Mouse (Mus musculus) urinary bladder, postnatal 10 days (tissue): ENCODE measurements around the gene 2810408A11Rik.
"Not testable (repeated sequence)": the region's sequence is repeated elsewhere in the genome, so short reads cannot be mapped to it uniquely, and the experiment has no call there.

Experiments used
- DNase-seq: peaks from one replicate; pipeline ENCODE4 v3.0.0; 2022; ENCODE audit warnings: low spot score

The 2810408A11Rik gene

GRCm38 (mm10) chr11:69931769-69932168, 31.0 kb upstream of the 2810408A11Rik start:
- DNase-seq: no peak

GRCm38 (mm10) chr11:69930967-69931537, 30.3 kb upstream of the 2810408A11Rik start:
- DNase-seq: no peak

- DNase-seq: not testable (repeated sequence)
These were observed 29.4 kb upstream of the 2810408A11Rik start for GRCm38 (mm10) chr11:69930176-69930575.

DNA sequence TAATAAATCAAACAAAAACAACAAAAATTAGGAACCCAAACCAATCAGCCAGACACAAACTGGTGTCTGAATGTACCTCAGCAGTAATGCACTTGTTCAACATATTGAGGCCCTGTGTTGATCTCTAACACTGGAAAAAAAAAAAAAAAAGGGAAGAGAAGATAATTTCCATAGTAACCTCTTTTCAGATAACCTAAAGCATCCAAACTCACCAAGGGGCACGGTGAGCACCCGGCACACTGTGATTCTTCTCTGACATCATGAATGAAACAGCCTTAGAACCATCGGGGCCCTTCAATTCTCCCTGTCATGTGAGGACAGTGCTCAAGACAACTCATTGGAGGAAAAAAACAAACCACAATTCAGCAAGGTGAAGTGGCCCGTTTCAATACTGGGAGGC, 28.9 kb upstream of the 2810408A11Rik start:
- DNase-seq: no peak

- no peak for DNase-seq
These were observed 26.7 kb upstream of the 2810408A11Rik start for GRCm38 (mm10) chr11:69927501-69927900.

DNA sequence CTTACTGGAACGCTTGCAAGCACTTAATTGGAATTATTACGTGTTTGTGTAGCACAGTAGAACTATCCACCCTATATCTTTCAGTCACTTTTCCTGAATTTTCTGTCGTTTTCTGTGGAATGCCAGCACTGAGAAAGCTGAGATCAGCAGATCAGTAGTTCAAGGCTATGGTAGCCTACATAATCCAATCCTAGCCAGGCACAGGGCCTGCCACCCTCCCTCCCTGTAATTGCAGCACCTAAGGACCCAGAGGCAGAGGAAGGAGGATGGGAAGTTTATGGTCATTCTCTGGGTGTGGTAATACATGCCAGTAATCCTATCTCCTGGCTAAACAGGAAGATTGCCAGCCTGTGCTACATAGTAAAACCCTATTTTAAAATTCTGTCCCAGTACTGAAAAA, 22.0 kb upstream of the 2810408A11Rik start:
- DNase-seq: no peak

GRCm38 (mm10) chr11:69922012-69922756, 21.4 kb upstream of the 2810408A11Rik start:
- DNase-seq: no peak

DNA sequence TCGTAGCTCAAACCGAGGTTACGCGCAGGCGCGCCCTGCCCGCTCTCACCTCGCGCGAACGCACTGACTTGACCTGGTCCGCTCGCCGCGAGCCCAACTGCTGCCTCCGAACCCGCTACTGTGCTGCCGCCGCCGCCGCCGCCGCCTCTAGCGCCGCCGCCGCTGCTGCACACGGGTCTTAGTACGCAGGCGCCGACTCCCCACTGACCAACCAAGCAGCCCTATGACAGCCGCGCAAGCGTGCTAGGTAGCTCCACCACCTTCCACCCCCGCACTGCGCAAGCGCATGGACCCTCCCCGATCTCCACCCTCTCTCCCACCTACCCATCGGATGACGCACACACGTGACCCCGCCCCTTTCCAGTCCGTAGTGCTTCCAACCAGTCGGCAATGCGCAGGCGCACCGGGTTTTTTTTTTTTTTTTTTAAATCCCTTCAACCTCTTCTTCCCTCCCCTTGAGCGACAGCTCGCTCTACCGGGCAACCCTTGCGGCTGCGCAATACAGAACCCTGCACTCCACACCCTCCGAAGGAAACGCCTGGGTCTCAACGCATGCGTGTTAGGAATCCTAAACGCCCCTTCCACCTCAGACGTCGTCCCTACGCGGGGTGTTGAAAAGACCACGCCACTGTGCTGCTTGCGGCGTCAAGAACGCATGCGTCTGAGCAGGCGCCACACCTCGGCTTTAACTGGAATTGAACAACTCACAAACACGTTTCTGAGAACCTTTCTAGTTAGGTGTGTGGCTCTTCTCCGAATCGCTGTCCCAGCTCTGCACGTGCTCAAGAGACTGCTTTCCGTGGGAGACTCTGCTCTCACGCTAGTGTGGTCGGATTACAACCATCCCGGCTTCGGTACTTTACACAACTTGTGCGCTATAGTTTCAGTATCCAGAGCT, 20.6 kb upstream of the 2810408A11Rik start, which contains the start of gene Eif5a:
TSS of gene Eif5a (minus strand) at position 845 of the 898 bp plus-strand sequence.
- peak; percentile 100 for DNase-seq

DNA sequence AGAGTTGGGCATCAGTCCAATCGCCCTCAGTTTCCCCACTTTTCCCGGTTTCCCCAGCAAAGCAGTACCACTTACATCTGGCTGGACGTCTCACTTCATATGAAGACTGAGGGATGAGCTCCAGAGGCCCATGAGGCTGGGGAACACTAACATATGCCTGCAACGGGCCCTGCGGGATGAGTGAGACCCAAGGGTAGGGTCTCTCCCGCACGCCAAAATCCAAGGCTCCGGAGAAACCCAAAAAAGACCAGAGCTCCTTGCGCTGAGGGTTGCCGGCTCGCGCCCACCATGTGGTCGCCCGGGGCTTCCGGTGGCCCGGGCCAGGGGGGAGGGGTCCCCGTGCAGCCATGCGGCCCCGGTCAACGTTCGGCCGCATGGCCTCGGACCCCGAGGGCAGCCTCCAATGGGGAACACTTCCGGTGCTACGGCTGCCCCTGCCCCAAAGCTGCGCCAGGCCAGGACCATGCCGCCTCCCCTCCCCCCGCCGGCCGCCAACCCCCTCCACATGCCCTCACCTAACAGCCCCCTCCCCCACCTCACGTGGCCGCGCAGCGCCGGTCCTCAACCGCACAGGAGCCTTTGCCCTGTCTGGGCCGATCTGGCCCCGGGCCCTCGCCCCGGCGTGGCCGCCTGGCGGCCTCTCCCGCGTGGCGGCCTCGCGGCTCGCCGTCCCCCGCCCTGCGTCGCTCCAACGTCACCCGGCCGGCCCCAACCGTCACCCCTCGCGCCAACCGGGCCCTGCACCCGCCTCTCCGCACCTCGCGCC, 19.7 kb upstream of the 2810408A11Rik start:
- no peak for DNase-seq

GRCm38 (mm10) chr11:69919661-69920265, 19.0 kb upstream of the 2810408A11Rik start:
- no peak for DNase-seq

- no peak for DNase-seq
These were observed 18.3 kb upstream of the 2810408A11Rik start for GRCm38 (mm10) chr11:69919053-69919452.

- DNase-seq: no peak
These were observed 17.3 kb upstream of the 2810408A11Rik start for GRCm38 (mm10) chr11:69918118-69918517.

- DNase-seq: no peak
These were observed 16.7 kb upstream of the 2810408A11Rik start for GRCm38 (mm10) chr11:69917379-69917948.

GRCm38 (mm10) chr11:69916652-69917378, 16.0 kb upstream of the 2810408A11Rik start:
- DNase-seq: not testable (repeated sequence)

DNA sequence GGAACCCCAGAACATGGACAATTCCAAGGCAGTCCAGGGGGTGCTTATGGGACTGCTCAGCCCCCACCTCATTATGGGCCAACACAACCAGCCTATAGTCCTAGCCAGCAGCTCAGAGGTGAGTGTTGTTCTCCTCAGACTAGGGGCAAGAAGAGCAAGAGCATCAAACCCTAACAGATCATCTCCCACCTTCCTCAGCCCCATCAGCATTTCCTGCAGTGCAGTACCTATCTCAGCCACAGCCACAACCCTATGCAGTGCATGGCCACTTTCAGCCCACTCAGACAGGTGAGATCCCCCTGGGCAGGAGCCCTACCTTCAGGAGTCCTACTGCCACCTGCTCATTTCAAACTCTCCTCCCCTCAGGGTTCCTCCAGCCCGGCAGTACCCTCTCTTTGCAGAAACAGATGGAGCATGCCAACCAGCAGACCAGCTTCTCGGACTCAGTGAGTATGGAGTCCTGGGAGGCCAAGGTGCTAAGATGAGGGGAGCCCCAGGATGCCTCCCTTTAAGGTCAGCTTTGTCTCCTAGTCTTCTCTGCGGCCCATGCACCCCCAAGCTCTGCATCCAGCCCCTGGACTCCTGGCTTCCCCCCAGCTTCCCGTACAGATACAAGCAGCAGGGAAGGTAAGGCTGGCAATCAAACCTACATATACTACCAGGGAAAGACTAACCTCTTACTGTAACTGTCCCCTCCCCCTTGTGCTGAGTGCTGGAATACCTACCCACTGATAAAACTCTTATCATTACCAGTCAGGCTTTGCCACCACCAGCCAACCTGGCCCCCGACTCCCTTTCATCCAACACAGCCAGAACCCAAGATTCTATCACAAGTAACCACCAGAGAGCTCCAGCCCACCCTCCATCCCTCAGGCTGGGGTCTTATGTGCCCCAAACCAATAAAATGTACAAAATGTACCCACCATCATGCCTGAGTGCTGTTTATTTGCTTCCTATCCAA, 15.2 kb upstream of the 2810408A11Rik start:
- no peak for DNase-seq

GRCm38 (mm10) chr11:69914917-69915430, 14.2 kb upstream of the 2810408A11Rik start:
- DNase-seq: no peak

DNA sequence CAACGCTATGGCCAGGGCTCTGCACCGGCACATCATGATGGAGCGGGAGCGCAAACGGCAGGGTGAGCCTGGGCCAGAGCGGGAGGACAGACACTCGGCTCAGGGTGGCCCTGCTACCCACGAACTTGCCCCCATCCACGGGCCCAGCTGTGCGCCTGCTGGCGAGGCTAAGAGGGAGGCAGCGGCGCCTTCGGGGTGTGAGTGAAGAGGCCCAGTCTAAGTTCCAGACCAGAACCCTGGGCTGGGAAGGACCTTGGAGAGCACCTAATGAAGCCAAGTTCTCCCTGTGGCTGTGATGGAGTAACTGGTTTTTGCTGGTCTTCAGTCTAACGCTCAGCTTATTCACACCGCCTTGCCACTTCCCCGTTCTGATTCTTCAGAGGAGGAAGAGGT, 13.6 kb upstream of the 2810408A11Rik start:
- no peak for DNase-seq

DNA sequence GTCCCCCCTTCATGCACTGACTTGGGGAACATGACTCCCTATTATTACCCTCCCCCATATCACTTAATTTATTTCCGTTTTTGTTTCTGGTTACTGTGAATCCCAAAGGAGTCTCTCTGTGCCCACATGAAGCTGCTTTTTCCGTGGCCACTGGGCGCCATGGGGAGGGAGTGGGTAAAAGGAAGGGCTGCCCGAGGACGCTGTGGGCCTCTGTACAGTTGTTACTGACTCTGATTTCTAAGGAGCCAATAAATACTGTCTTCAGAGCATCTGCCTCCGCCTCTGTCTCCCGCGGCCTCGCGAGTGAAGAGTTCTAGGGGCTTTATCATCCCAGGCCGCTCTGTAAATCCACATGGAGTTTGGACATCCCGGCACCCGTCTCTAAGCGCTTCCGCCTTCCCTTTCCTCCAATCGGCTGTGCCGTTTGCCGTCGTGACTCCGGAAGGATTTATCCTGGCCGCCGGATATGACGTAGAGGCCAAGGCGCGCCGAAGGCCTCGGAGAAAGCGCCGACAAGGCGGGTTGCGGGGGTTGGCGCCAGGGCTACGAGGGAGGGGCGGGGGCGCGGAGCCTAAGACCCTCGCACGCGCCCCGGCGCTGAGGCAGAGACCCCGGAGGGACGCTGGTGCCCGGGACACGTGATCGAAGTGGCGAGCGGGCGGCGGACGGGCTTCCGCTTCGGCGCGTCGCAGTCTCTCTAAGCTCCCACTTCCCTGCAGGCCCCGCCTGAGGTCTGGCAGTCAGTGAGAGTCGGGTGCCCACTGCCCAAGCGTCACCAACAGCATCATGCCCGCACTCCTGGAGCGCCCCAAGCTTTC, 13.0 kb upstream of the 2810408A11Rik start, which contains the start of gene Gps2:
TSS of gene Gps2 (plus strand) at position 335 of the 818 bp plus-strand sequence.
- peak; percentile 76 for DNase-seq
